Mouse (Mus musculus): ENCODE results near the gene Gm17606.

Gene Gm17606

DNA sequence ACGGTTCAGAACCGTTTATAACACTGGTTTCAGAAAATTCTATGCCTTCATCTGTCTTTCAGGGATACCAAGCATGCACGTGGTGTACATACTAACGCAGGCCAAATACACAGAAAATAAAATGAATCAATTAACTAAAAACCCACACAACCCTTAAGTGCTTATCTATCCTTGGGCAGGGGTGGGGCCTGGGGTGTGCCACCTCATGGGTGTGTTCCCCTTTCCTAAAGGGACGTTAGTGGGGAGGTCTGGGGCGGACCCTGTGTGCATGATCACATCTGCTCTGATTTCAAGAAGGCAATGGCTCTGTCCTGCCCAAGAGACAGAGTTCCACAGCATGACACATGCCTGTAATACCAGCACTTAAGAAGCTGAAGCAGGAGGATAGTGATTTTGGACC, 17.4 kb upstream of the Gm17606 start:
- DNase-seq (ENCODE audit: low read depth in 2 of 2, low spot score in 2 of 2): no peak

DNA sequence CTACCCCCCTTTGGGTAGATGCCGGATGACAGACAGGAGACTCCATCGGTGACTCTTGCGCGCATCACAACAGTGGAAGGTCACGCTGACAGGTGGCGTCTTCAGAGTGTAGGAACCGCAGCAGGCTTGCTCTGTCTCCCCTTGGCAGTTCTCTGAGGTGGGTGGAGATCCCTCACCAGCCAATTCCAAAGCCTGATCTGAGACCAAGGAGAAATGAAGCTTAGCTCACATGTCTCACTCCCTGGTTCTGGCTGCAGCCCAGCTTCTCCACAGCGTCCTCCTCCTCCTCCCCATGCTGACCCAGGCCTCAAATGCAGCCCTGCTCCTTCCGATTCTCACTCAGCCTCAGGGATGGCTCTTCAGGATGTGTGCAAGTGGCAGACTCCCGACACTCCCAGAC, 15.8 kb upstream of the Gm17606 start:
- no peak for DNase-seq (ENCODE audit: low read depth in 2 of 2, low spot score in 2 of 2)

DNA sequence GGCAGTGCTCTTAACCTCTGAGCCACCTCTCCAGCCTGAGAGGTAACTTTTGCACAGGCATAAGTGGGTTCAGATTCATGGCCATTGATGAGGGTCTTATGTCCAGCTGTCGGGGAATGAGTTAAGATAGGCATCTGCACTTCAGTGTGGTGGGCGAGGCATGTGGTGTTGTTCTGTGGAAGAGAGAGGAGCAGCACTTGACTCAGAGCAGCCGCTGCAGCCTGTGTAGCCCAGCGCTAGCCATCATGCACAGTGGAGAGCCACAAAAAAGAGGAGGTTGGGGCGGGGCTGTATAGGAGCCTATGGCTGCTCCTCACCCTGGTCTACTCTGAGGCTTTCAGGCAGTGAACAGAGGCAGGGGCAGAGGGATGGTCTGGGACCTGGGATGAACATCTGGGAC, 12.6 kb upstream of the Gm17606 start:
- DNase-seq (ENCODE audit: low read depth in 2 of 2, low spot score in 2 of 2): no peak

DNA sequence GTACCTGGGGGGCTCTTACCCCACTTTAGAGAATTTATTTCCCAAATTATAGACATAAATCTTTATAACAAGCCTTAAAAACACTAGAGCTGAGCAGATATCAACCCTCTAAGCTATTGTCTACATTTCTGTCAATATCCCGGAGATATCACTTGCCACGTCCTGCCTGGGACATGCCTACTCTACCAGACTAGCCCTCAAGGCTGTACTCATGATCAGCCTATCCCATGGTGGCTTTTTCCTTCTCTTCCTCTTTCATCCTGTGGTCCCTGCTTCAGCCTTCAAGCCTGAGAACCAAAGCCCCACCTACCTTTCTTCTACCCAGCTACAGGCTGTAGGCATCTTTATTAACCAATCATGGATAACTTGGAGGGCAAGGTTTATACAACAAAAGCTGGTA, 11.0 kb upstream of the Gm17606 start:
- DNase-seq (ENCODE audit: low read depth in 2 of 2, low spot score in 2 of 2): no peak

DNA sequence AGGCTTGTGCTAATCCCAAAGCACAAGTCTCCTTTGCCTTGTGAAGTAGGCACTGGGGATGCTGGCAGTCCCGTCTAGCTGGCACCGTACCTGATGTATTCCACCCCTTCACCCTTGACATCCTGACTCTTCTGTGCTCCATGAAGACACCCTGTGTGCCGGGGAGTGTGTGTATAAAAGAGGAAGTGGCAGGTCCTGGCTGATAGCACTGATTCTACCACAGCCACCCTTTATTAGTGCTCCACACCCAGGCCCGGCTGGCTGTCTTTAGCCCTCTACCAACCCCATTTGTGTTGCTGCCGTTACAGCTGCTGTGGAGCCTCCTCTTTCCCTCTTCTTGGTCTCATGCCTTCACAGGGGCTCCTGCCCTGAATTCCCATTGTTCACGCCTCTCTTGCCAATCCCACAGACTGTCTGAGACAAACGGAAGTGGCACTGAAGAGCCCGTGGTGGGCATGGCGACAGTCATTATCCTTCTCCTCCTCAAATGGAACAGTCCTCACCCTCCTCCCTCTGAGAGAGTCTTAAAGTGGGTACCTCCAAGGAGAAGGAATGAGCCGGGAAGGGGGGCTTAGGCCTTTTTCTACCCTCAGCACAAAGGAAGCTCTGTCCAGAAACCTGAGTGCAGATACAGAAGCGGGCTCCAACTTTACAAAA, 10.0 kb upstream of the Gm17606 start:
- DNase-seq (ENCODE audit: low read depth in 2 of 2, low spot score in 2 of 2): no peak

DNA sequence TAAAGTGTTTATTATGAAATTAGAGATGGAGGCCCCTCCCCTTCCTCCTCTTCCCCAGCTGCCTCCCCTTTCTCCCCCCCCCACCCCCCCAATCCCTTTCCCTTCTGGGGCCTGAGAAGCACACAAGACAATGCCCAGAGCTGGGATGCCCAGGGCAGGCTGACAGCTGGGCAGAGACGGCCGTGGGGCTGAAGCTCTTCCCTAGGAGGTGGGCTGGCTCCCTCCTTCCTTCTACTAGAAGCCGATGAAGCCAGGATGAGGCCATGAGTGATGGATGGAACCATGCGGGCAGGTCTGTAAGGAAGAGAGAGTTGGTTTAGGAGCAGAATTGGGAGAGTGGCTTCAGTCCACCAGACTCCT, 9.5 kb upstream of the Gm17606 start:
- no peak for DNase-seq (ENCODE audit: low read depth in 2 of 2, low spot score in 2 of 2)

DNA sequence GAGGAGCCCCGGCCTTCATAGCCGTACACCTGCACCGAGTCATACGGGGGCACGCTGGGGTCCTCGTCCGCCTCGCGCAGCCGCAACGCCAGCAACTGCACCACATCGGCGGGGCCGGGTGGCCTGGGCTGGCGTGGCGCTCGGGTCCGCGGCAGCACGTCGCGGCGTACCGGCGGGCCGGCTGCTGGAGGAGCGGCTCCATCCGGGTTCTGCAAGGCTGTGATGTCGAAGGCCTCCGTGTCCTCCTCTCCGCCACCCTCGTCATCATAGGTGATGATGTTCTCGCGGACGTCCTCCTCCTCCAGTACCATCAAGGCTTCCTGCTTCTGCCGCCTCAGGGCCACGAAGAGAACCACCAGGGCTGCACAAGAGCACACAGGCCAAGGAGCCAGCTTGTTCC, 8.5 kb upstream of the Gm17606 start:
- no peak for DNase-seq (ENCODE audit: low read depth in 2 of 2, low spot score in 2 of 2)

DNA sequence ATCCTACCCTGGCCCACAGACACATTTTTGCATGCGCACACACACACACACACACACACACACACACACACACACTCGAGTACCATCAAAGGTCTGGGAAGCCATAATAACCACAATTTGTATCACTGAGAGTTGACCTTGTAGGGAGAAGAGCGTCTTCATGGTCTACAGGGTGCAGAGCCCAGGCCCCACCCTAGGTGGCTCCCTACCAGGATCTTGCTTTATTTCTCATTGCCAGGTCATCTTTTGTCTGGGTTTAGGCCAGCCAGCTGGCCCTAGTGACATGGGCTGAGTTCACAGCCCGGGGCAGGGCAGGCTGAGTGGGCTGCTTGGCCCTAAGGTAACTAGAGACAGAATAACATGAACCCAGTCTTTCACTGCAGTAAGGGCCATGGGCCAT, 6.6 kb upstream of the Gm17606 start:
- DNase-seq (ENCODE audit: low read depth in 2 of 2, low spot score in 2 of 2): no peak

DNA sequence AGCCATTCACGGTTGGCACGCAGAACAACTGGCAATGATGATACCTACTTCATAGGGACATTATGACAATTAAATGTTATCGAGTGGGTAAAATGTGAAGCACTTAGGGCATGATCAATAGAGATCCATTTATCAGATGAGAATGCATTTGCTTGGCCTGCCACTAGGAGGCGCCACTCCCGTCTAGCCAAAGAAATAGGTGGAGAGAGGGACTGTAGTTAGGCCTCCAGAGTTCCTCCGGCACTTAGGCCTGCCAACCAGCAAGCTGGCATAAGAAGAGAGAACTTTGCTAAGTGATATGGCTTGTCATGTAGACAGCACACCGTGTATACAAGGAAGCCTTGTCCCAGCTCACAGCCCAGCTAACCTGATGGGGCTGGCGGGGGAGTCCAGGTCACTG, 3.8 kb upstream of the Gm17606 start:
- peak; percentile 58 to 68 for DNase-seq (ENCODE audit: low read depth in 2 of 2, low spot score in 2 of 2)

DNA sequence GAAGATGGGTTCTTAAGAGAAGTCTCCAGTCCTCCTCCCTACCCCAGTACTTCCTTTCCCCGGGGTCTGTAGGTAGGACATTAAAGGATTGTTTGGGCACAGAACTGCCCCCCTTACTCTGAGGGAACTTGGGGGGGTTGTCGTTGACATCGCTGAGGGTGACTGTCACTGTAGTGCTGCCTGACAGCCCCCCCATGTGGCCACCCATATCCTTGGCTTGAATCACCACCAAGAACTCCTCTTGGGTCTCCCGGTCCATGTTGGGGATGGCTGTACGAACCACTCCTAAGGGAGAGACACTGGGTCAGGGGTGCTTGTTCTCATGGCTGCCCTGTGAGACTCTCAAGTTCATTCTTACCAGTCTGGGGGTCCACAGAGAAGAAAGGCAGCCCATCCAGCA, 2.5 kb upstream of the Gm17606 start:
- DNase-seq (ENCODE audit: low read depth in 2 of 2, low spot score in 2 of 2): no peak

DNA sequence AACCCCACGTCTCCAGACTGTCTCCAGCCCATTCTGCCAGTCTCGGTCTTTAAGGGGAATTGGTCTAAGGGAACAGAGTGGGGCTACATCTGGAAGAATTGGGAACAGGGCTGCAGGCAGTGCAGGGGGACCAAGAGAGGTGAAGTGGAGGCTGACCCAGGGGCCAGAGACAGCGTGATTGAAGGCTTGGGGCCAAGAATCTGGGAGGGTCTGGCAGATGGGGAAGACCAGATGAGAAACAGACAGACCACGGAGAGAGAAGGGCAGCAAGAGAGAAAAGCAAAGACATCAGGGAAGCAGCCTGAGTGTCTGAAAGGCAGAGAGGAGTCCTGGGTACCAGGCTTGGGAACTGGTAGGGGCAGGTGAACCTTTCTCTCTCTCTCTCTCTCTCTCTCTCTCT, 631 bp upstream of the Gm17606 start:
- DNase-seq (ENCODE audit: low read depth in 2 of 2, low spot score in 2 of 2): no peak

DNA sequence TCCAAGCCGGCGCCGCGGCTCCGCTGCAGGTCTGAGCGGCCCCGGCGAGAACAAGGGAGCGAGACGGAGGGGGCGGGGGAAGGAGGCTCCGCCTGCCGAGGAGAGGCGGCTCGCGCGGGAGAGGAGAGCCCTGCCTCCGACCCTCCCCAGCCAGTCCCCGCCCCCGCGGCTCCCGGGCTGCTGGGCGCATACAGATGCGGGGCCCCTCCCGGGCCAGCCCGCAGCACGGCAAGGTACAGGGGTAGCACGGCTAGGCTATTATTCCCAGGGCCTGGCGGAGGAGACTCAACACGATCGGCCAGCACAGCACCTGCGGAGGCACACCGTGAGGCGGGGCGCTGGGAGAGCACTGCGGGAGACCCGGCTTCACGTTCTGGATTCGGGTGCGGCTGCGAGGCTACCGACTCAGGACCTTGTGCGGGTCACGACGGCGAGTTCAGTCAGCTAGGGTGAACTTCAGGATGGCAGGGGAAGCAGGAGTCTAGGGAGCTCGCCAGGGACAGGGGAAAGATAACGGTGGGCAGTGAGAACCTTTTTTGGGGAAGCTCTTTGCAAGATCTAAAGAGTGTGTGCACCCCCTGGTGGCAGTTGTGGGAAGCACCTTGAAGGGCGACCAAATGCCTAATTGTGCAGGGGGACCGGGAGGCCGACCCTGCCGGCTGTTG, 685 bp downstream of the Gm17606 start, which contains the start of gene Cdh24:
Cdh24 (minus strand) TSS at position 60 of the 665 bp plus-strand sequence.
- DNase-seq (ENCODE audit: low read depth in 2 of 2, low spot score in 2 of 2): peak; percentile 86 to 93

DNA sequence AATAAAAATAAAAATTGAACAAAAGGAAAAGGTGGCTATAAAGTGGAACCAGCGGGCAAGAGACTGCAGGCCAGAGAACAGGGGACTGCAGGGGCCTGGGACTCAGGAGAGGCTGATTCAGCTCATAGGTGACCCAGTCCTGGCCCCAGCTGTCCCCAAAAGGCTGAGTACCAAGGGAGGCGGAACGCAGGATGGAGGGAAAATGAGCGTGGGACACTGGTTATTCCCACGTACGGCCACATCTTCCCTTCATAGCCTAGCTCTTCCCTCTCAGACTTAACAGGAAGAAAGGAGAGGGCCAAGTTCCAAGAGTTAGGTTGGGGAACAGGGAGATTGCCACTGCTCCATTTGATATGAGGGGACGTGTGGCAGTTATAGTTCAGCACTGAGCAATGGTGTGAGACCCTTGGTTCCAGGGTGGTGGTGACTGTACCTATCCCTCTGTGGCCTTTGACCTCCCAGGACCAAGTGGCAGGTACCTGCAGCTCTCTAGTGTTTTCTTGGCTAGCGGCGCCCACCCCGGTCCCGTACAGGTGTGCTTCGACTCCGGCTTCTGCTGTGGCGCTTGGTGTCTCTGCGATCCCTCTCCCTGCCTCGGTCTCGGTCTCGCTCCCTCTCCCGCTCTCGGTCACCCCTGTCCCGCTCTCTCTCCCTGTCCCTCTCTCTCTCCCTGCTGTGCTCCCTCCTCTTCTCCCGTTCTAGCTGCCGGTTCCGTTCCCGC, 1.6 kb downstream of the Gm17606 start:
- no peak for DNase-seq (ENCODE audit: low read depth in 2 of 2, low spot score in 2 of 2)

DNA sequence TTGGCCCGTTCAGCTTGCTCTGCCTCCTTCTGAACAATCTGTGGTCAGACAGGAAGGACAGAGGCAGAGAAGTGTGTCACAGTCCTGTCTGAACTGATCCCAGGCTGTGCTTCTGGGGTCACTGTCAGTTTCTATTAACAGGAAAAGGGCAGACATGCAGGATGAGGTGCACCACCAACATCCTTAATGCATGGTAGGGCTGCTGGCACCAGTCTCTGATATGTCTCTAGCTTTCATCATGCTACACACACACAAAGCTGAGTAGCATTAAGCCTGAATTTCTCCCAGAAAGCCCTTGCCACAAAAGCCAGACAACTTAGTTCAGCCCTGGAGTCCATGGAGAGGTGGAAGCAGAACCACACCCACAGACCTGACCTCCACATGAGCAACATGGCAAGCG, 2.3 kb downstream of the Gm17606 start:
- no peak for DNase-seq (ENCODE audit: low read depth in 2 of 2, low spot score in 2 of 2)

DNA sequence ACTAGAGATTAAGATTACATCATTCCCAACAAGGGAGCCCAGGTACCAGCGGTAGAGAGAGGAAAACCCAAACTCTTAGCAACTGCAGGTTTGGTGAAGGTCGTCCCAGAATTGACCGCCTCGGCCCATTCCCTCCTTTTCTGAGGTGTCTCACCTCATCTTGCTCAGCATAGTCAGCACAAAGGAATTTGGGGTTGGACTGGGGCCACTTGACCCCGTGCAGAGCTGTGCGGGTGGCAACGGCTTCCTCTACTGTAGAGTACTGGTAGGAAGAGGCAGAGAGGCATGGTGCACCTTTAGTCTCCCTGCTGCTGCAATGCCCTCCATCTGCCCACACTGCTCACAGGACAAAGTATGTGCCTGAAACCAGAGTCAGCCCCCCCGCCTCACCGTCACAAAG, 3.5 kb downstream of the Gm17606 start:
- DNase-seq (ENCODE audit: low read depth in 2 of 2, low spot score in 2 of 2): no peak

DNA sequence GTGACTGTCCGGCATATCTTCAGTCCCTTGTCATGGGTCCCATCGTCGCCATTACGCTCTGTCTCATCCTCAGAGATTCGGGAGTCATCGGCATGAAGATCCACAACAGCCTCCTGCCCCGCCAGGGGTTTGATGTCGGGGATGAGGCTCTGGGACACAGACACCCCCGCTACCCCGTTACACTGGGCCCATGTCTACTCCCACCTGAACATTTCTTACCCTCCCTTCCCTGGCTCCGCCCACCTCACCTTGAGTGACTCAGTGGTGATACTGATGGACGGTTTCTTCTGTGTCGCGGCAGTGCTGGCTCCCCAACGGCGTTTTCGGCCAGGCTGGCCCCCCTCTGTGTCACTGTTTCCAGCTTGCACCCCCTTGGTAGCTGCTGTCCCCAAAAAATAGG, 5.7 kb downstream of the Gm17606 start:
- DNase-seq (ENCODE audit: low read depth in 2 of 2, low spot score in 2 of 2): no peak

DNA sequence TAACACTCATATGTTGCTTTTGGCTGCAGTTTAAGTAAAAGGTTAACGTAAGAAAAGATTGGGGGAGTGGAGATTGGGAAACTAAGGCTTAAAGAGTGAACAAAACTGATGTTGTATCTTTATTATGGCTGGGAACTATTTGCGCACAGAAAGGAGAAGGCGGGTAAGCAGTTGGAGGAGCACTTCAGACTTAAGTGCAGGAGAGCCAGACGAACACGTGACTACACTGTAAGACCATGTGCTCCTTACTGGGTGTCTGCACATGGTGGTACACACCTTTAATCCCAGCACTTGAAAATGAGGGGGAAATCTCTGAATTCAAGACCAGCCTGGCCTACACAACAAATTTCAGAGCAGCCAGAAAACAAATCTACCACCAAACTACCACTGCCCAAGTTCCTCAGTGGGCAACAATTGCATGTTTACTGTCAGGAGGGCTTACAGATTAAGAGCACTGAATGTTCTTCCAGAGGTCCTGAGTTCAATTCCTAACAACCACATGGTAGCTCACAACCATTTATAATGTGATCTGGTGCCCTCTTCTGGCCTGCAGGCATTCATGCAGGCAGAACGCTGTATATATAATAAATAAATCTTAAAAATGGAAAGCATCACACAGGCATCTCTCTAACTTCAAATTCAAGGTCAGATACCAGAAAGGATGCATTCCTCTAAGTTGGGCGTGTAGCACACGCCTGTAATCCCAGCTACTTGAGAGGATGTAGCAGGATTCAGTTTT, 6.3 kb downstream of the Gm17606 start:
- no peak for DNase-seq (ENCODE audit: low read depth in 2 of 2, low spot score in 2 of 2)

DNA sequence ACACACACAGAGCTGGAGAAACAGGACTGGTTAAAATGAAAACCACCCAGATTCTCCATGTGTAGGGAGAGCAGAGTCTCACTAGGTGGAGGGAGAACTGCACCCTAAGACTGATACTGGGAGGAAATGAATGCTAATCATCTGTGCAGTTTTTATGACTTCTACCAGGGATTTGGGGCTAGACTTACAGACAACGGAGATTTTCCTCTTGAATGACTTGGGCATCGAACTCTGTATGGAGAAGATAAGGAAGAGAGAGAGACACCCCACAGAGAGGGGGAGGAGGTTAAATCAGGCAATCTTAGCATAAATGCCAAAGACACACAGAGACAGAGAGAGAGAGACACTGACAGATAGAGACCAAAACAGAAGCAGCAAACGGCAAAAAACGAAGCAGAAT, 7.1 kb downstream of the Gm17606 start:
- no peak for DNase-seq (ENCODE audit: low read depth in 2 of 2, low spot score in 2 of 2)

DNA sequence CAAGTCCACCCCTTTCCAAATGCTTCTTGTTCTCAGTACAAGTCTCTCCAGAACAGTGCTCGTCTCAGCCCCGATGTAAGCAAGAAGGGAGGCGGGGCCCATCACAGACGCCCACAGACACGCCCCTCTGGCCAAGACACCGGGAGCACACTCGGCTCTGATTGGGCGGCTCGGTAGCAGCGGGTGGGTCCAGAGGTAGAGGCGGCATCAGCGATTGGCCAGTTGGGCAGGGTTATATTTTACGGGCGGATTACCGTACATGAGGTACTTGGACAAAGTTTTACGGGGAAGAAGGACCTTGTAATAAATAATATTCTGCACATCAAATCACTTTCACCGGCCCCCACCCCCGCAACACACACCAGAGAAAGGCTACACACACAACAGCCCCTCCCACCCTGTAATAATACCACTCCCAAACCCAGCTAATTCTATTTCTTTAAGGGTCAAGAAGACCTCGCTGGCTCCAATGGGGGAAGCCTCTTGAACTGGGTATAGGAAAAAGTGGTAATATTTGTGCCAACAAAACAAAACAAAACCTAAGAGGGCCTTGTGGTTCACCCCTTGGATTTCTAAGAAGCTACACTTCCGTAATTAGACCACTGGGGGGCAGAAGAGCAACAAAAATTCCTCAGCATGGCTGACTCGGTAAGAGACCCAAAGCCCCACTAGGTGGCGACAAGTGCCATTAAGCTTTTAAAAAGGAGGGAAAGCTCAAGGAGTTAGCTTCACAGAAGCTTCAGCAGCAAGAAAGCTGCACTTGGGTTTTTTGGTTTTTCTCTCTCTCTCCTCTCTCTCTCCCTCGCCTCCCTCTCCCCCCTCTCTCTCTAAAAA, 10.1 kb downstream of the Gm17606 start:
- DNase-seq (ENCODE audit: low read depth in 2 of 2, low spot score in 2 of 2): peak; percentile 80 to 92

DNA sequence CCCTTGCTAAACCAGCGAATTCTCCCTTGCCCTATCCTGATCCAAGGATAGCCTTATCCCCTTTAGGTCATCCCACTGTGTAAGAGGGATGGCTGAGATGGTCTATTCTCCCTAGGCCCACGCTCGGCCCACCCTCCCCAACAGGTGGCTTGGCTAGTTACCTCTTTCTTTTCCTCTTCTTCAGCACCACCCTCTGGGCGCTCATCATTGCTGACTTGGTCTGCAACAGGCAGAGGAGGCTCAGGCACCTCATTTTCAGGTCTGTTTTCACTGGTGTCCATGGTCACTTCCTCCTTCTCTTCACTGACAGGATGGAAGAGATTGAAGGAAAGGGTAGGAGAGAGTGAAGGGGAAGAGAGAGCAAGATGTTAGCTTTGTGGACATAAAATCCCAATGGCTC, 10.8 kb downstream of the Gm17606 start:
- no peak for DNase-seq (ENCODE audit: low read depth in 2 of 2, low spot score in 2 of 2)

DNA sequence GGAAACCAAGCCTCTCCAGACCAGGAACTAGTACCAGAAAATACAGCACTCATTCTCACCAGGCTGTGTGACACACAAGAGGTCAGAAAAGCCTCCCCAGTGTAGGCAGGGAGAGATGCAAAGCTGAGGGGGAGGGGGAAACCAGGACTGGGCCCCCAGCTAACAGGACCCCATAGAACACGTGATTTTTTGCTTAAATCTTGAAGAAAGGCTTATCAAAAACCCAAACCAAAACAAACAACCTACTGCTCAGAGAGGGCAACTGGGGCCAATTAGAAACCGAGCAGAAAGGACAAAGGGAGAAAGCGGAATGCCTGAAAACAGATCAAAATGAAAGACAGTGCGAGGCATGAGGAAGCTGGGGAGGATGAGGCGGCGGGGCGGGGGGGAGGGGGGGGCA, 12.0 kb downstream of the Gm17606 start:
- DNase-seq (ENCODE audit: low read depth in 2 of 2, low spot score in 2 of 2): no peak

All from CD8-positive naive resting alpha-beta T cell, adult 2 months (primary cell).